Mouse (Mus musculus): Measurements from ENCODE around the gene Fam50b.
A peak's percentile ranks its signal among the peaks of the same experiment; 100 is the strongest.

Fam50b gene

GRCm38 (mm10) chr13:34738699-34738973 lies 4.0 kb downstream of the Fam50b start:
- no peak for DNase-seq (ENCODE audit: low spot score in 2 of 2)

DNA sequence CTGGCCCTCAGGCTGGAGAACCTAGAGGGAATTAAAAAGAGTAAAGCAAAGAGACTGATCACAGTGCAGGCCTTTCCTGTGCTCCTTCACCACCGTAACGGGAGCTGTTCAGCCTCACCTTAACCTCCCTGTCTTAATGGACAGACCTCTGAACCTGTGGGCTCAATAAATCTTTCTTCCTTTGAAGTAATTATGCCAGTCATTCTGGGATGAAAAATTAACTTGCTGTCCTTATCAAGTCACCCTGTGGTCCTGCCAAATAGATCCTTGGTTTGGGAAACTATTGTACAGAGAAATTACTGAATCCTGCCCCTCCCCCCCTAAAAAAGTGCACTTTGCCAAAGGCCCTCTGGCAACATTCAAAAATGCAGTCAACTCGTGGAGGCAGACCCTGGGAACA lies 4.4 kb downstream of the Fam50b start:
- no peak for DNase-seq (ENCODE audit: low spot score in 2 of 2)

DNA sequence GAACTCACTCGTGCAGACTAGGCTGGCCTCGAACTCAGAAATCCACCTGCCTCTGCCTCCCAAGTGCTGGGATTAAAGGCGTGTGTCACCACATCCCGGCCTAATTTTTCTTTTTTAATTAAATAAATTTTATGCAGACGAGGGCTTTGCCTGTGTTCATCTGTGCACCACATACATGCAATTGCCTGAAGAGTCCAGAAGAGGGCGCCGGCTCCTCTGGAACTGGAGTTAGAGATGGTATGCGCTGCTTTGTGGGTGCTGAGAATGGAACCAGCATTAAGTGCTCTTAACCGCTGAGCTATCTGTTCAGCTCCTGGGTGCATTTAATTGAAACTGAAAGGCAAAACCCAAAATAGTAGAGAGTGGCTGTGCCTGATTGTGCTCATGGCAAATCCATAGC lies 6.6 kb downstream of the Fam50b start:
- DNase-seq (ENCODE audit: low spot score in 2 of 2): no peak

GRCm38 (mm10) chr13:34741813-34742568 lies 7.3 kb downstream of the Fam50b start:
- no peak for DNase-seq (ENCODE audit: low spot score in 2 of 2)

GRCm38 (mm10) chr13:34746811-34747210 lies 12.2 kb downstream of the Fam50b start:
- no peak for DNase-seq (ENCODE audit: low spot score in 2 of 2)

GRCm38 (mm10) chr13:34748530-34748929 lies 13.9 kb downstream of the Fam50b start:
- no peak for DNase-seq (ENCODE audit: low spot score in 2 of 2)

DNA sequence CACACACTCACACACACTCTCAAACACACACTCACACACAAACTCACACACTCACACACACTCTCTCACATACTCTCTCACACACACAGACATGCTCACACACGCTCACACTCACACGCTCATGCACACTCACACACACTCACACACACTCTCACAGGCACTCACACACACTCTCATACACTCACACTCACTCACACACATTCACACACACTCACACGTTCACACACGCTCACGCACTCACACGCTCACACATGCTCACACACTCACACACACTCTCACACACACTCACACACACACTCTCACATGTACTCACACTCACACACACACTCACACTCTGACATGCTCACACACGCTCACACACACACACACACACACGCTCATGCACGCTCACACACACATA lies 24.6 kb downstream of the Fam50b start:
- no peak for DNase-seq (ENCODE audit: low spot score in 2 of 2)

DNA sequence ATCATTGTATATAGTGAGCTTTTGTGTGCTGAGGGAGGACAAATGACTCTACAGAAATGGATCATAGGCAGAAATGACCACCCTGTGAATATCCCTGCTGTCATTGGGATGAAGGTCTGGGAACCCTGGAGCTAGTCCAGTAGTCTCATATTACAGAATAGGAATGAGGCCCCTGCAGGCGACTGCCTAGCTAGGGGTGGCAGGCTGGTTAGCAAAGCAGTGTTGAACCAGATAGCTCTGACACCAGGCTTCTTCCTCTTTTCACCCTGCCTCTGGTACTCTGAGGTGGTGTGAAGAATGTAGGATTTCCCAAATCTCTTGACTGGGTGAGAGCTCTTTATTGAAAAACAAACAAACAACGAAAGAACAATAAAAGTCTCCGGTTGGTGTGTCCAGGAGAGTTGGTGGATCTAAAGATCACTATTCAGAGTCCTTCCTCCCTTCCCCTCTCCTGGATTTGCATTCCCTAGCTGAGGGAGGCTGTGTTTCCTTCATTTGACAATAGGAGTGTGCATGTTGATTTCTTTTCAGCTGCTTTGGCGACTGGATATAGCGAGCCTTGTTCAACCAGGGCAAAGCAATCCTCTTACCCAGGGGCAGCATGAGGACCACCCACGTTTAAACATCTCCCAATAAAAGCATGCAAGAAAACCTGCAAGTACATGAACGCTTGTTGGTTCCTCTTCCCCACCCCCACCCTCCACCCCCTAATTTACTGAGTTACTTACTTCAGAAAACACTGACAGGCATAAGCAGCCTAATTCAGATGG lies 26.1 kb downstream of the Fam50b start:
- DNase-seq (ENCODE audit: low spot score in 2 of 2): no peak

- DNase-seq (ENCODE audit: low spot score in 2 of 2): no peak
Observed at GRCm38 (mm10) chr13:34762136-34762535, 27.5 kb downstream of the Fam50b start.

DNA sequence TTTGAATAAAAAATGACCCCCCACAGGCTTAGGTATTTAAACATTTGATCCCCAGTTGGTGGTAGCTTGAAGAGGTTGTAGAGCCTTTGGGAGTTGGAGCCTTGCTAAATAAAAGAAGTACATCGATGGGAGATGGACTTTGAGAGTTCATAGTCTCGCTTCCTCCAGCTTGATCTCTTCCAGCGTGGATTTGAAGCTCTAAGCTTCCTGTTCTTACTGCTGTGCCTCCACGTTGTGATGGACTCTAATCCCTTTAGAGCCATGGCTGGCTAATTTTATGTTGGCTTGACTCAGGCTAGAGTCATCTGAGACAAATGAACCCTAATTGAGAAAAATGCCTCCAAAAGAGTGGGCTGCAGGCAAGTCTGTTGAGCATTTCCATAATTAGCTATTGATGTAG lies 28.2 kb downstream of the Fam50b start:
- no peak for DNase-seq (ENCODE audit: low spot score in 2 of 2)

- no peak for DNase-seq (ENCODE audit: low spot score in 2 of 2)
Observed at GRCm38 (mm10) chr13:34765269-34765668, 30.6 kb downstream of the Fam50b start.

GRCm38 (mm10) chr13:34766572-34766971 lies 31.9 kb downstream of the Fam50b start:
- DNase-seq (ENCODE audit: low spot score in 2 of 2): no peak

DNA sequence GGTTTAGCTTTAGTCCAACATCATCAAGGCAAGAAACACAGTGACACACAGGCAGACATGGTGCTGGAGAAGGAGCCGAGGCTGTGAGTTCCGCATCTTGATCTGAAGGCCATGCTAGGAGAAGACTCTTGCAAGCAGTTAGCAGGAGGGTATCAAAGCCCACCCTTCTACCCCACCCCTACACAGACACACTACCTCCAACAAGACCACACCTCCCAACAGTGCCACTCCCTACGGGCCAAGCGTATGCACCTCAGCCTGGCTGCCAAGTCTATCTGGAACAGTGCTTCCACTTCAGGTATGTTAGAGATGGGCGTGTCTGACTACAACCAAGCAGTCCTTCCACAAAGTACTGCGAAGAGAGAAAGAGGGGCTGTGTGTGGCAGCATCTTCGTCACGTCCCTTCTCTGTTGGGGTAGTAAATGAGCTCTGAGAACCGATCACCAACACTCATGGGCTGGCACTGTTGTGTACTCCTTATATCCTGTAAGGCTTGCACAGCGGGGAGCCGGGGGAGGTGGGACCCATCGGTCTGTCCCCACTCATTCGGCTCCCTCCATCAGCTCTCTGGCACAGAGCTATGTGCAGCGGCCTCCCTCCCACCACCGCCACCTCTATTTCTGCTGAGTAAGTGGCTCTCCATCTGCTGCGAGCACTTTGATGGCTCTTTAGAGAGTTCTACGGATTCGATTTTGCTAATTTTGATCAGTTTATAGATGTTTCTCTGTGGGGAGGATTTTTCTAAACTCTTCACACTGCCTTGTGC lies 33.1 kb downstream of the Fam50b start:
- DNase-seq (ENCODE audit: low spot score in 2 of 2): peak; percentile 36 to 44

GRCm38 (mm10) chr13:34776767-34777166 lies 42.1 kb downstream of the Fam50b start:
- DNase-seq (ENCODE audit: low spot score in 2 of 2): no peak

- DNase-seq (ENCODE audit: low spot score in 2 of 2): no peak
Observed at GRCm38 (mm10) chr13:34780856-34781610, 46.4 kb downstream of the Fam50b start.

- DNase-seq (ENCODE audit: low spot score in 2 of 2): no peak
Observed at GRCm38 (mm10) chr13:34781611-34782009, 47.0 kb downstream of the Fam50b start.

- no peak for DNase-seq (ENCODE audit: low spot score in 2 of 2)
Observed at GRCm38 (mm10) chr13:34784818-34785217, 50.2 kb downstream of the Fam50b start.

DNA sequence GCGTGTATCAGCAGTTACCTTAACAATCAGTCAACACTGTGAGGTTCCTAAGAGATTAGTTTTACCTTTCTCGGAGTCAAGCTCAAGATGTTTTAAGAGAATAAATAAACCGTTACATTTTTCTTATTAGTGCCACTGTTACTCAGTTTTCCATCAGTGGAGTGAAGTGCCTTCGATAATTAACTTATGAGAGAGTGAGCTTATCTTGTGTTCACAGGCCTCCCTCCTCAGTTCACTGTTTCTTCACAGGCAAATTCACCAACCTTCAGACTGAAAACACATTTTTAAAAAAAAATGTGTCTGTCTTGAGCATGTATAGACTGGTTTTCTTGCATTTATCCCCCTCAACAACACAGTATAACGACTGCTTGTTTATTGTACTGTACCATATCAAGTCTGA lies 52.0 kb downstream of the Fam50b start:
- DNase-seq (ENCODE audit: low spot score in 2 of 2): no peak

GRCm38 (mm10) chr13:34787546-34787945 lies 52.9 kb downstream of the Fam50b start:
- DNase-seq (ENCODE audit: low spot score in 2 of 2): no peak

GRCm38 (mm10) chr13:34789176-34789818 lies 54.6 kb downstream of the Fam50b start:
- no peak for DNase-seq (ENCODE audit: low spot score in 2 of 2)

DNA sequence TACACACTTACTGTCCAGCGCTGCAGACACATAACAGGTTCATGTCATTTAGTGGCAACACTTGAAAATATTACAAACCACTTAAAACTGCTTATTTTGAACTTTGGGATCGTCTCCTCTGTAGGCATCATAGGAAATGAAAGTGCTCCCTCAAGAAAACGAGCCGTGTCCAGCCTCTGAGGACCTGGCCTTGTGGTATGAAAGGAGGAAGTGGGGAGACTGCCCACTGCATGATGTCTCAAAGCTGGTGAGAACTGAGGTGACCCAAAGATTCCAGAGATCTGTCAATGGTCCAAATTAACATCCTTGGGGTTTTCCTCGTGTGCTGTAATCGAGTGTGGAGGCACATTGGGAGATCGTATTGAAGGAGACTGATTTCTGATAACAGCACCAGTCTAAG lies 58.4 kb downstream of the Fam50b start:
- peak in 1 of 2 experiments; percentile 27 for DNase-seq (ENCODE audit: low spot score in 2 of 2)
